Mouse (Mus musculus) cerebellum, adult 9-11 months (tissue): ENCODE data around the gene Fanca.
"Not testable (repeated sequence)": the region's sequence is repeated elsewhere in the genome, so short reads cannot be mapped to it uniquely, and the experiment has no call there.

Source experiments
- DNase-seq: peaks from one replicate; pipeline ENCODE4 v3.0.0; 2022

Fanca gene

GRCm38 (mm10) chr8:123230326-123230725 lies 88.0 kb downstream of the Fanca start:
- not testable (repeated sequence) for DNase-seq

GRCm38 (mm10) chr8:123228416-123228815 lies 90.0 kb downstream of the Fanca start:
- no peak for DNase-seq

DNA sequence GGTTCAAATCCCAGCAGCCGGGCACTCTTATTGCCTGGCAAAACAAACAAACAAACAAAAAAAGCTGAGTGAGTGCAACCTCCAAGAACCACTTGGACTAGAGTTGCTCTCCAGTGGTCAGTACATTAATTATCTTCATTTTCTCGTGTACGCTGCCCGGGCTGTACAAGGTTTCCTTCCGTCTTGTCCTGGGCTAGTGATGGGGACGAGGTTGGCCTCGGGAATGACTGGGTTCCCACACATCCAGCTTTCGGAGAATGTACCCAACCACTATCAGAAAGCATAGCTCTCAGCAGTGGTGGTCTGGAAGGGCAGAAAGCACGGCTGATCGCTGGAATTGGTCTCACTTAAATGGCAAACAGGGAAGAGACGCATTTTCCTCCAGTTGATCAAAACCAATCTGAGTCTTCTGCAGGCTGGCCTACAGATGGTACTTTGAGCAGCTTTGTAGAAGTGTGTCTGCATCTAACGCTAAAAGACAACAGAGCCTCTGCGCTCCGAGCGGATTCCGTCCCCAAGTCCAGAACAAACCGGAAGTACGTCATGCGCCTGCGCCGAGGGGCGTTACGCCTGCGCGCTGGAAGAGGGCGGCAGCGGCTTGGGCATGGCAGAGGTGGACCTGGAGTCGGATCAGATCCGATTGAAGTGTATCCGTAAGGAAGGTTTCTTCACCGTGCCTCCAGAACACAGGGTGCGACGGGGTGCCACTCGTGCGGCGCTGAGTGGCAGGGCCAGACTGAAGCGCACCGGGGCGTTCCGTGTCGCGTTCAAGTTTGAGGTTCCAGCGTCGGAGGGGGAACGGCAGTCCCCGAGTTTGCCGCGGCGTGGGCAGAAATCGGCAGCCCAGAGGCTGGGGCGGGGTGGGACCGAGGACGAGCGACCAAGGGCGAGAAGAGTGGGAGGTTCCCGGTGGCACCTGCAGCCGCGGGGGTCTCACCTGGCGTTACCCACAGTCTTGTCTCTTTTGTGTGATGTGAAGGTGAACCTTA lies 93.8 kb downstream of the Fanca start, which contains the start of gene Cdk10:
Gene Cdk10, plus strand, starts transcription at position 565 of the 989 bp plus-strand sequence.
- peak; percentile 92 for DNase-seq

- no peak for DNase-seq
Measured at GRCm38 (mm10) chr8:123220917-123221316, 97.5 kb downstream of the Fanca start.
